Mouse (Mus musculus) hindbrain, postnatal 0 days (tissue): ENCODE results near the gene Pon2. TPM values are rescaled to one million over a fixed set of nuclear protein-coding genes. Genes with fewer than 3 reads are reported as not detected.

Source experiments
- ATAC-seq: fragments of 200-750 bp; cut with Nextera tagmentation; 2 replicates; pipeline ENCODE4 v1.8.0; 2017; ENCODE audit warnings: mild to moderate bottlenecking, moderate TSS enrichment, moderate library complexity
- DNase-seq: peaks from one replicate; pipeline ENCODE4 v3.0.0-alpha.2; 2015; ENCODE audit warnings: low spot score
- H3K27ac ChIP-seq: fragments of 300-500 bp; sonication (generic); 2 replicates; pipeline ENCODE4 v1.5.1; 2014; ENCODE audit warnings: mild to moderate bottlenecking
- H3K27me3 ChIP-seq: fragments of 300-500 bp; sonication (generic); 2 replicates; pipeline ENCODE4 v1.6.1; 2014; ENCODE audit warnings: low read length, mixed read lengths; ENCODE audit not compliant: insufficient read depth
- H3K36me3 ChIP-seq: fragments of 300-500 bp; sonication (generic); 2 replicates; pipeline ENCODE4 v1.6.1; 2014; ENCODE audit warnings: low read length, mixed read lengths; ENCODE audit not compliant: insufficient read depth
- H3K4me1 ChIP-seq: fragments of 300-500 bp; sonication (generic); 2 replicates; pipeline ENCODE4 v1.6.1; 2014; ENCODE audit warnings: antibody characterized with exemption, low read length, mixed read lengths; ENCODE audit not compliant: insufficient read depth
- H3K4me2 ChIP-seq: fragments of 300-500 bp; sonication (generic); 2 replicates; pipeline ENCODE4 v1.6.1; 2014; ENCODE audit warnings: low read depth, mild to moderate bottlenecking, low read length, moderate library complexity, mixed read lengths
- H3K4me3 ChIP-seq: fragments of 300-500 bp; sonication (generic); 2 replicates; pipeline ENCODE4 v1.5.1; 2014; ENCODE audit warnings: low read length
- H3K9ac ChIP-seq: fragments of 300-500 bp; sonication (generic); replicated peaks from 2 replicates; pipeline ENCODE4 v1.6.1; 2014; ENCODE audit warnings: mild to moderate bottlenecking, low read length, moderate library complexity, mixed read lengths
- H3K9me3 ChIP-seq: fragments of 300-500 bp; sonication (generic); 2 replicates; pipeline ENCODE4 v1.6.1; 2016; ENCODE audit warnings: low read length, mixed read lengths
- CTCF ChIP-seq: IDR thresholded peaks from 2 replicates; pipeline ENCODE4 v1.5.1; 2016; ENCODE audit warnings: antibody characterized with exemption, control low read depth, low read depth
- WGBS: fragments of 180-500 bp; shearing (Covaris S2); extraction: QIAGEN DNeasy Blood & Tissue Kit; methylation state at CpG from one replicate; pipeline ENCODE4 v1.1.7; 2014; 5-methylcytosine and 5-hydroxymethylcytosine counted together
- polyA plus RNA-seq: library from polyadenylated mRNA; unstranded; fragments of >200 nt; fragmentation: Nextera tagmentation; extraction: Ambion mirVana; gene quantifications from 2 replicates; pipeline ENCODE4 v1.2.1, GENCODE M21; 2015
- total RNA-seq: library from RNA; depleted of rRNA; stranded (reverse); fragments of >200 nt; gene quantifications from 2 replicates; pipeline ENCODE4 v1.2.3, GENCODE M21; 2014

Pon2 gene
- total and polyA plus RNA-seq, 2 experiments from 2014 or later = 17.9 to 50.4 TPM

- H3K36me3 ChIP-seq = no peaks in the 10 kb centered on the region
- no peak for TF ChIP-seq CTCF
- no peak overlapping the region for H3K4me2 ChIP-seq
- DNase-seq (no peak), ATAC-seq (no peak)
- H3K4me3 ChIP-seq = no peak overlapping the region
- no peaks in the 10 kb centered on the region for H3K27me3 ChIP-seq
- no peak overlapping the region for H3K27ac ChIP-seq
- H3K4me1 ChIP-seq = no peaks in the 10 kb centered on the region
- no peak overlapping the region for H3K9ac ChIP-seq
- 70% methylated on average over 5 of the region's 5 CpGs for WGBS
- no peaks in the 10 kb centered on the region for H3K9me3 ChIP-seq
Observed at GRCm38 (mm10) chr6:5292841-5293240, 5.4 kb downstream of the Pon2 start.

DNA sequence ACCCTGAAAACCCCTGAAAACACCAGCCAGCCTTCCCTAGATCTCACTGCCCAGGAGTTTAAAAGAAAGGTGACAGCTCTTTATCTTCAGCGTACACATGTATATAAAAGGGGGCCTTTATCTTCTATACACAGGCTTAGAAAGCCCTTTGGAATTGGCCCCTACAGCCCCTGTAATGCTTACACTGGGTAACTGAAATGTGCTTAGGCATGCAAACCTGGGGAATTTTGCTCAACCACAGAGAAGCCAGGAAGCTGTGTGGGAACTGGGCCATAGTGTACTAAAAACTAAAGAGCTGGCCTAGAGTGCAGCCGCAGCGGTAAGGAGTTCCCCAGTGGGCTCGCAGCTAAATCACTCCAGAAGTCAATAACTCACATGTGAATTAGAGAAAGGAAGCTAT is 6.8 kb downstream of the Pon2 start:
- no peak overlapping the region for H3K4me2 ChIP-seq
- no peaks in the 10 kb centered on the region for H3K4me1 ChIP-seq
- H3K9me3 ChIP-seq = no peaks in the 10 kb centered on the region
- no peak overlapping the region for H3K9ac ChIP-seq
- WGBS = 71% methylated on average over 4 of the region's 4 CpGs
- DNase-seq (no peak), ATAC-seq (no peak)
- no peaks in the 10 kb centered on the region for H3K27me3 ChIP-seq
- no peak for TF ChIP-seq CTCF
- no peaks in the 10 kb centered on the region for H3K36me3 ChIP-seq
- no peak overlapping the region for H3K4me3 ChIP-seq
- H3K27ac ChIP-seq = no peak overlapping the region

GRCm38 (mm10) chr6:5287919-5288318 is 10.3 kb downstream of the Pon2 start:
- Histone ChIP-seq H3K4me1 (no peaks in the 10 kb centered on the region), H3K27ac (no peak overlapping the region), H3K9me3 (no peaks in the 10 kb centered on the region), H3K4me3 (no peak overlapping the region), H3K36me3 (no peaks in the 10 kb centered on the region), H3K9ac (no peak overlapping the region), H3K4me2 (no peak overlapping the region), H3K27me3 (no peaks in the 10 kb centered on the region)
- no peak for TF ChIP-seq CTCF
- 79% methylated on average over 5 of the region's 5 CpGs for WGBS
- no peak for DNase-seq
- no peak for ATAC-seq

- TF ChIP-seq CTCF = no peak
- Histone ChIP-seq H3K9ac (no peak overlapping the region), H3K27ac (no peak overlapping the region), H3K4me2 (no peak overlapping the region), H3K4me3 (no peak overlapping the region), H3K36me3 (no peaks in the 10 kb centered on the region), H3K9me3 (no peaks in the 10 kb centered on the region), H3K27me3 (no peaks in the 10 kb centered on the region), H3K4me1 (peaks cover under 1% of the 10 kb centered on the region; the same call in 1 of the 2 replicates)
- 87% methylated on average over 2 of the region's 2 CpGs for WGBS
- no peak for ATAC-seq
- DNase-seq = no peak
Observed at GRCm38 (mm10) chr6:5287392-5287791, 10.9 kb downstream of the Pon2 start.

- Histone ChIP-seq H3K9ac (no peak overlapping the region; the same call in 1 of the 2 replicates), H3K4me2 (no peak overlapping the region), H3K36me3 (no peaks in the 10 kb centered on the region), H3K27ac (no peak overlapping the region), H3K4me1 (peaks cover 4% of the 10 kb centered on the region; the same call in 1 of the 2 replicates), H3K27me3 (no peaks in the 10 kb centered on the region), H3K4me3 (no peak overlapping the region), H3K9me3 (no peaks in the 10 kb centered on the region)
- 41% methylated on average over 7 of the region's 7 CpGs for WGBS
- TF ChIP-seq CTCF = no peak
- peak; percentile 63 for ATAC-seq
- peak; percentile 53 for DNase-seq
Observed at GRCm38 (mm10) chr6:5282418-5282817, 15.8 kb downstream of the Pon2 start.

GRCm38 (mm10) chr6:5280576-5281305 is 17.5 kb downstream of the Pon2 start:
- H3K4me2 ChIP-seq = no peak overlapping the region
- no peak overlapping the region for H3K4me3 ChIP-seq
- H3K4me1 ChIP-seq = peaks cover 4% of the 10 kb centered on the region; the same call in 1 of the 2 replicates
- ATAC-seq = no peak
- H3K36me3 ChIP-seq = no peaks in the 10 kb centered on the region
- no peak overlapping the region for H3K9ac ChIP-seq
- H3K9me3 ChIP-seq = no peaks in the 10 kb centered on the region
- no peak overlapping the region for H3K27ac ChIP-seq
- TF ChIP-seq CTCF = no peak
- WGBS = 54% methylated on average over 6 of the region's 6 CpGs
- DNase-seq = no peak
- no peaks in the 10 kb centered on the region for H3K27me3 ChIP-seq

DNA sequence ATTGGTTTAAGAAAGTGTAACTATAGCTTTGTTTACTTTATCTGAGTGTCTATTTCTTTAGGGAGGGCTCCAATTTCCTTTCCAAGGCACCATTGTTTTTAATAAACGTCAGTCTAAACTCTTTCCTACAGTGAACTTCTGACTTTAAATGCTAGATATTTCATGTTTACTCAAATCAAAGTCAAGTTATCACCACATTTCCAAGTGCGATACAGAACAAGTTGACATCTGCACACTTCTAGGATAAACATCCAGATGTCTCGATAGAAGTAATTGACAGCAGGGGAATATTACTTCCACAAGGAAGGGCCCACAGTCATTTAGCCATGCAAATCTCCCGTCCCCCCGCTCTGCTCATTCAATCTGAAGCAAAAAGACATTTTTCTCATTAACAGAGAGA is 20.3 kb downstream of the Pon2 start:
- DNase-seq (no peak), ATAC-seq (no peak)
- 53% methylated on average over 5 of the region's 5 CpGs for WGBS
- Histone ChIP-seq H3K27me3 (no peaks in the 10 kb centered on the region), H3K9ac (no peak overlapping the region), H3K9me3 (no peaks in the 10 kb centered on the region), H3K4me2 (no peak overlapping the region), H3K36me3 (no peaks in the 10 kb centered on the region), H3K4me3 (no peak overlapping the region), H3K4me1 (peaks cover 4% of the 10 kb centered on the region; the same call in 1 of the 2 replicates), H3K27ac (no peak overlapping the region)
- no peak for TF ChIP-seq CTCF
